Mouse (Mus musculus) lung, postnatal 0 days (tissue): ENCODE results near the gene Ntpcr.

Experiments
- CTCF ChIP-seq: IDR thresholded peaks from 2 replicates; pipeline ENCODE4 v1.5.1; 2016; ENCODE audit warnings: antibody characterized with exemption, mild to moderate bottlenecking
- EP300 ChIP-seq: IDR thresholded peaks from 2 replicates; pipeline ENCODE4 v1.6.1; 2016; ENCODE audit warnings: antibody characterized with exemption, mild to moderate bottlenecking, control low read depth

DNA sequence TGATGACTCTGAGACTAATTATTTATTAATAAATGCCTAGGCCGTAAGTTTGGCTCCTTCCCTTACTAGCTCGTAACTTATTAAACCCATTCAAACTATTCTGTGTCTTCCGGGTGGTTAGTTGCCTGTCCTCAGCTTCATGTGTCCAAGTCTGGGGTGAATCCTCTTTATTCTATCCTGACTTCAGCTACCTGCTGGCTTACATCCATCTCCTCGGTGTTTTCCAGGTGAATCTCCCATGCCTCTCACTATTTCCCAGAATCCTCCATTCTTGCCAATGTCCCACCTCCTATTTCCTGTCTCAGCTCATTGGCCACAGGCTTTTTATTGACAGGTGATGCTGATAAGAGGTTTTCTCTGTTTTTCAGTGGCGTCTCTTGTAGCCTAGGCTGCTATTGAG lies 20.6 kb upstream of the Ntpcr start:
- TF ChIP-seq EP300 (no peak), CTCF (no peak)
